Mouse (Mus musculus) liver, embryonic 11.5 days (tissue): Measurements from ENCODE around the gene Dgkb. TPM values are rescaled to one million over a fixed set of nuclear protein-coding genes. Genes with fewer than 3 reads are reported as not detected.

ENCODE experiments used
- ATAC-seq: fragments of 200-750 bp; cut with Nextera tagmentation; replicated peaks from 2 replicates; pipeline ENCODE4 v1.8.0; 2017; ENCODE audit warnings: moderate number of reproducible peaks, mild to moderate bottlenecking, moderate TSS enrichment, moderate library complexity; ENCODE audit not compliant: low FRiP score
- DNase-seq: peaks from one replicate; pipeline ENCODE4 v3.0.0-alpha.2; 2017; ENCODE audit warnings: low spot score
- H3K27ac ChIP-seq: fragments of 300-500 bp; sonication (generic); 2 replicates; pipeline ENCODE4 v1.5.1; 2014; ENCODE audit warnings: mild to moderate bottlenecking, low read depth, low read length, control low read depth
- H3K27me3 ChIP-seq: fragments of 300-500 bp; sonication (generic); replicated peaks from 2 replicates; pipeline ENCODE4 v1.6.1; 2014; ENCODE audit warnings: low read length, mixed read lengths; ENCODE audit not compliant: control insufficient read depth, insufficient read depth
- H3K36me3 ChIP-seq: fragments of 300-500 bp; sonication (generic); 2 replicates; pipeline ENCODE4 v1.6.1; 2014; ENCODE audit warnings: mild to moderate bottlenecking, low read length, moderate library complexity, mixed read lengths; ENCODE audit not compliant: control insufficient read depth, insufficient read depth
- H3K4me1 ChIP-seq: fragments of 300-500 bp; sonication (generic); replicated peaks from 2 replicates; pipeline ENCODE4 v1.6.1; 2014; ENCODE audit warnings: low read length, mixed read lengths; ENCODE audit not compliant: control insufficient read depth, insufficient read depth
- H3K4me2 ChIP-seq: fragments of 300-500 bp; sonication (generic); 2 replicates; pipeline ENCODE4 v1.6.1; 2014; ENCODE audit warnings: mild to moderate bottlenecking, control low read depth, moderate library complexity
- H3K4me3 ChIP-seq: fragments of 300-500 bp; sonication (generic); 2 replicates; pipeline ENCODE4 v1.5.1; 2014; ENCODE audit warnings: low read depth, low read length, control low read depth
- H3K9ac ChIP-seq: fragments of 300-500 bp; sonication (generic); 2 replicates; pipeline ENCODE4 v1.6.1; 2014; ENCODE audit warnings: low read depth, low read length, control low read depth
- H3K9me3 ChIP-seq: fragments of 300-500 bp; sonication (generic); 2 replicates; pipeline ENCODE4 v1.6.1; 2016; ENCODE audit warnings: low read length, inconsistent platforms, mixed read lengths; ENCODE audit not compliant: control insufficient read depth
- WGBS: fragments of 180-500 bp; shearing (Covaris S2); extraction: QIAGEN DNeasy Blood & Tissue Kit; methylation state at CpG from one replicate; pipeline ENCODE4 v1.1.7; 2014; 5-methylcytosine and 5-hydroxymethylcytosine counted together
- polyA plus RNA-seq: library from polyadenylated mRNA; unstranded; fragments of >200 nt; fragmentation: Nextera tagmentation; extraction: Ambion mirVana; gene quantifications from 2 replicates; pipeline ENCODE4 v1.2.1, GENCODE M21; 2014

The Dgkb gene
- polyA plus RNA-seq, 1 experiment from 2014 or later = 0.41 TPM

DNA sequence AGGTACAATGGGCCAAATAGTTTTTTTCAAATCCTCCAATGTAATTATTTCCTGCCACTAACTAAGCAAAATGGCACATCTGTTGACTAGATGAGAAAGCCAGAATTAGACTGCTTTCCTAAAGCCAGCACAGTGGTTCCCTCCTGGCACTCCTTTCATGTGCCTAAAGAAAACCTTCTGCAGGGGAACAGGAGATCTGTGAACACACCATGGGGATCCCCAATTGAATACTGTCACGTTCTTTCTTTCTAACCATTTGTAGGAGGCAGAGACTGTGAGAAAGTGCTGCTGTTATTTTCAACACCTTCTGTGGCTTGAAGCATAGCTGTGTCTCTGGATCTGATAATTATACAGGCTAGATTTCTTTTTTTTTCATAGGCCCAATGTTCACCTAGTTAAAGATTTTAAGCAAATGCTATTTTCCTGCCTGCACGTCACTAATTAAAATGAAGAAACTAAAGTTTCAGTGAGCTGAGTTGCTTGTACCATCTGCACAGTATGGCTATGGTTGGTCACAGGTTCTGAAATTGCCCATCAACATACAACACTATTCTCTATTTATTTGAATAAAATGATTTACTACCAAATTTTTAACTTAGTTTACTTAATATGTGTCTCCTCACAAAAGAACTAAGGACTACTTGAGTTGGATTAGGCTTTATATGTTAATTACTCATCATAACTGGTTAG lies 161.1 kb downstream of the Dgkb start:
- ATAC-seq (no peak), DNase-seq (no peak)
- Histone ChIP-seq H3K27me3 (no peaks in the 10 kb centered on the region), H3K9ac (no peak overlapping the region), H3K4me1 (no peaks in the 10 kb centered on the region), H3K4me2 (no peak overlapping the region), H3K9me3 (no peaks in the 10 kb centered on the region), H3K4me3 (no peak overlapping the region), H3K27ac (no peak overlapping the region), H3K36me3 (no peaks in the 10 kb centered on the region)
- WGBS = 57% methylated on average over 2 of the region's 2 CpGs

DNA sequence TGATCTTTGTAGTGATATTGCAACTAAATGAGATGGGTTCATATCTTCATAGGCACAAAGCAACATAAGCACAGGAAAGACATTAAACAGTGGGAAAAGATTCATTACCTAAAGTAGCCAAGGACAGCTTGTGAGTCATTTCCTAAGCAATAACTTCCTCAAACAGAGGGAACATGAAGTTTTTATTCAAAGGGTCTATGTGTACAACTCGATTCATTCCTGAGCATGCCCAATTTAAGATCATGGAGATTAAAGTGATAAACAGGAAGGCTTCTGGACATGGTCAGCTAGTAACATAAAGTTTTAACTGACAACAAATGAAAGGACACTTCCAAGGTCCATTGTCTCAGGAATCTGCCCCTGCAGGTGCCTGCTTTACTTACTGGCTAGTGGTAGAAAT lies 167.8 kb downstream of the Dgkb start:
- Histone ChIP-seq H3K27me3 (no peaks in the 10 kb centered on the region), H3K27ac (no peak overlapping the region), H3K9ac (no peak overlapping the region), H3K4me3 (no peak overlapping the region), H3K4me2 (no peak overlapping the region), H3K36me3 (no peaks in the 10 kb centered on the region), H3K9me3 (no peaks in the 10 kb centered on the region), H3K4me1 (no peaks in the 10 kb centered on the region)
- ATAC-seq (no peak), DNase-seq (no peak)
- WGBS = 58% methylated on average over 1 of the region's 1 CpGs

DNA sequence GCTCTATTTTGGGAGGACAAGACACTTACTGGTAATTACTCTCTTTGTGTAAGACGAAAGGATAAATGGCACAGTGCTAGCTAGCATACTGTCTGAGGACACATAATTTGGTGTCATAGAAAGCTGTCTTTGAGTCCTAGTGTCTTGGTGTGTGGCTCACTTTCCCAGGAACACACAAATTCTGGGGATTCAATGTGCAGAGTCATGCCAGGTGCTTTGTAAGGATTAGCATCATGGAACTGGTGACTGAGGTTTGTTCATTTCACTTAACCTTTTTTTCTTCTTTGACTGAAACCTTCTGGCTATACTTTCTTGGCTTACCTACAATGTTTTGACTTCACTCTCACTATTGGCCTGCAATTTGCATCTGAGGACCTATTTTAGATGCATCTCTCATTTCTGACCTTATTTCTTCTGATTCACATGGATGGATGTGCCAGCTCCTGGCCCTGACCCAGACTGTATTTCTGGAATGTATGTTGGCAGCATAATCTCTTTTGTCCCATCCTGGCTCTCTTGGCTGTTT lies 170.6 kb downstream of the Dgkb start:
- no peaks in the 10 kb centered on the region for H3K36me3 ChIP-seq
- H3K4me2 ChIP-seq = no peak overlapping the region
- H3K9me3 ChIP-seq = no peaks in the 10 kb centered on the region
- no peak overlapping the region for H3K9ac ChIP-seq
- 79% methylated on average over 1 of the region's 1 CpGs for WGBS
- no peaks in the 10 kb centered on the region for H3K27me3 ChIP-seq
- no peak overlapping the region for H3K27ac ChIP-seq
- no peak for ATAC-seq
- H3K4me3 ChIP-seq = no peak overlapping the region
- H3K4me1 ChIP-seq = no peaks in the 10 kb centered on the region
- no peak for DNase-seq

DNA sequence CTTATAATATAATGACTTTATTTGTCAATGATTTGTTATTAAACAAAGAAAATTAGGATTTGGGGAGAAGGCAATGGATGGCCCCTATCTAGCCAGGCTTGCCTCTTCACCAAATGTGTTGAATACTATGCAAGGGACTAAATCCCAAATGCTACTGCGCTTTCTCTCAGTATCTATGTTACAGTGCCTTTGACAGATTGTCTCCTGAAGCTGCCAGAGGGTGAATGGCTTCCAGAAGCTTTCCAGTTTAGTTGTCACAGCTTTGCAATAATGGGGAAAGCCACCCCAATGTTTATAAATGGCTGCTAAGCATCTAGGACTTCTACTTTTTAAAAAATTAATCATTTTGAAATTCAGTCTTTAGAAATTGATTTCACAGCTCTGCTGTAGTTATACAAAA lies 175.7 kb downstream of the Dgkb start:
- Histone ChIP-seq H3K4me1 (no peaks in the 10 kb centered on the region), H3K4me3 (no peak overlapping the region), H3K9me3 (no peaks in the 10 kb centered on the region), H3K27ac (no peak overlapping the region), H3K9ac (no peak overlapping the region), H3K36me3 (no peaks in the 10 kb centered on the region), H3K27me3 (no peaks in the 10 kb centered on the region), H3K4me2 (no peak overlapping the region)
- DNase-seq (no peak), ATAC-seq (no peak)
- 88% methylated on average over 1 of the region's 1 CpGs for WGBS

DNA sequence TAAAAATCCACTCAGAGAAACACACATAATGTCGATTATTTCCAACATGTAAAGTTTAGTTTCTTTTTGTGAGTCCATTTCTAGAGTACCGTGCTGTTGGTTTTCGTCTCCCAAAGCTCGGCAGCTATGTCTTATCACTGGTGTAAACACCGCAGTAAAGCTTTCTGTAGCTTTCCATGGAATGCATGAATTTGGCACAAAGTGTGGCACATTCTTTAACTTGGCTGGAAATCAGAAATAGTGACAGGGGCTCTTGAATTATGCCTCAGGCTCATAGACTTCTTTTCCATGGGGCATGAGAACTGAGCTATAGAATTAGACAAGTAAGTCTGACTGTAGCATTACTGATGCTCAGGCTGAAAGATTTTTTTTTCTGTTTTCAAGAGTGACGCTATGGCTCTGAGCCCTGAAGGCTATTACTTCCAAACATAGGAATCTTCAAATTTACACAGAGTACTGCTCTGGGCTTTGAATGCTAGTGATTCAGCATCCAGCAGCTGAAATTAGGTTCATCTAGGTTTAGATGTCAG lies 179.0 kb downstream of the Dgkb start:
- no peak for ATAC-seq
- no peaks in the 10 kb centered on the region for H3K36me3 ChIP-seq
- H3K27ac ChIP-seq = no peak overlapping the region
- WGBS = 82% methylated on average over 6 of the region's 6 CpGs
- no peaks in the 10 kb centered on the region for H3K27me3 ChIP-seq
- no peak for DNase-seq
- H3K4me2 ChIP-seq = no peak overlapping the region
- no peak overlapping the region for H3K4me3 ChIP-seq
- no peaks in the 10 kb centered on the region for H3K4me1 ChIP-seq
- H3K9me3 ChIP-seq = no peaks in the 10 kb centered on the region
- H3K9ac ChIP-seq = no peak overlapping the region

DNA sequence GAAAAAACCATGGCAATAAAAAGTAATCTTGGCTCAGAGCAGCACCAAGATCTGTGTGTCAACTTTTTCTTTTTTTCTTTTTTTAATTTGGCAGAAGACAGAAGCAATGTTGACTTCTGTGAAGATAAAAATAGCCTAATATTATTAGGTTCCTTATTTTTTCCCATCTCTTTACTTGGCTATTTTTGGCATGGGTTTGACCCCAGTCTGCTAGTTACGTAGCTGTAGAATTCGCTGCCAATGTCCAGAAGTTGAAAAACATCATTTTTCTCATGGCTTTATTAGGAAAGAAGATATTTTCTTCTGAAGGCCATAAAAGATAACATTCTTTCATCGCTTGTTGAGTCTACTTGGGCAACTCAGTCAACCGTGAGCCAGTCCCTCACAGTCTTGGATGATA lies 200.1 kb downstream of the Dgkb start:
- DNase-seq (no peak), ATAC-seq (no peak)
- Histone ChIP-seq H3K27me3 (no peaks in the 10 kb centered on the region), H3K9ac (no peak overlapping the region), H3K4me1 (no peaks in the 10 kb centered on the region), H3K27ac (no peak overlapping the region), H3K36me3 (no peaks in the 10 kb centered on the region), H3K4me2 (no peak overlapping the region), H3K9me3 (no peaks in the 10 kb centered on the region), H3K4me3 (no peak overlapping the region)
- 79% methylated on average over 4 of the region's 4 CpGs for WGBS

DNA sequence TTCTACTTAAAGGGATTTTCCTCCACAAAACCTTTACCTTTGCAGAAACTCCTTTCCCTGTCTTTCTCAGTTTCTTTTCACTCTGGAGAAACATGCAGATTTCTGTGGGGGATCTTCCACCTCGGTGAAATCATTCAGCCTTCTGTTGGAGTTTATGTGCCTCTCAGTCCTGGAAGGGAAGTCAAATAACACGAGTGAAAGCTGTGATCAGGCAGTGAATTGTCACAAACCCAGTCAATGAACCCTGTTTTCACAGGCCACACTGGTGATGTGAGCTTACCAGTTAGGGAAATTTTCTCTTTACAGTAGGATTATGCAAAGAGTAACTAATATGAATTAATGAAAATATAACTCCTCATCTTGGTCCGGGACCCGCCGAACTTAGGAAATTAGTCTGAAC lies 229.7 kb downstream of the Dgkb start:
- 85% methylated on average over 5 of the region's 5 CpGs for WGBS
- ATAC-seq = no peak

DNA sequence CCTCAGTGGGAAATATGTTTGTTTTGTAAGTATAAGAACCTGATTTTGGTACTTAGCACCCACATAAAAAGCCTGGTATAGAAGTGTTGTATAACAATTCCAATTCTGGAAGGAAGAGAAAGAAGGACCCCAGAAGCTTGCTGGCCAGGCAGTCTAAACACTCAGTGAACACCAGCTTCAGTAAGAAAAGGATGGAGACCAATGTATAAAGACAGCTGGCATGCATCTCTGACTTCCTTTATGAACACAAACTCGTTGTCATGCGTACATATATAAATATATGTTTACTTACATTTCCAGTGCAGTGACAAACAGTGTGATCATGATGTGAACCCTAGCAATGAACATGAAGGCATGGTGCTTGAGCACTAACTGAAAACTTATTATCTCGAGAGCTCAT lies 270.7 kb downstream of the Dgkb start:
- no peaks in the 10 kb centered on the region for H3K36me3 ChIP-seq
- H3K9me3 ChIP-seq = no peaks in the 10 kb centered on the region
- H3K4me1 ChIP-seq = no peaks in the 10 kb centered on the region
- H3K9ac ChIP-seq = no peak overlapping the region
- no peak overlapping the region for H3K4me3 ChIP-seq
- DNase-seq (no peak), ATAC-seq (no peak)
- no peaks in the 10 kb centered on the region for H3K27me3 ChIP-seq
- H3K27ac ChIP-seq = no peak overlapping the region
- H3K4me2 ChIP-seq = no peak overlapping the region
- WGBS = 90% methylated on average over 3 of the region's 3 CpGs

More for the DNA sequence above, 229.7 kb downstream of the Dgkb start:
- no peak overlapping the region for H3K4me3 ChIP-seq
- no peaks in the 10 kb centered on the region for H3K27me3 ChIP-seq
- H3K9ac ChIP-seq = no peak overlapping the region
- DNase-seq = no peak
- no peak overlapping the region for H3K27ac ChIP-seq
- H3K4me1 ChIP-seq = no peaks in the 10 kb centered on the region
- no peaks in the 10 kb centered on the region for H3K36me3 ChIP-seq
- H3K9me3 ChIP-seq = no peaks in the 10 kb centered on the region
- no peak overlapping the region for H3K4me2 ChIP-seq

DNA sequence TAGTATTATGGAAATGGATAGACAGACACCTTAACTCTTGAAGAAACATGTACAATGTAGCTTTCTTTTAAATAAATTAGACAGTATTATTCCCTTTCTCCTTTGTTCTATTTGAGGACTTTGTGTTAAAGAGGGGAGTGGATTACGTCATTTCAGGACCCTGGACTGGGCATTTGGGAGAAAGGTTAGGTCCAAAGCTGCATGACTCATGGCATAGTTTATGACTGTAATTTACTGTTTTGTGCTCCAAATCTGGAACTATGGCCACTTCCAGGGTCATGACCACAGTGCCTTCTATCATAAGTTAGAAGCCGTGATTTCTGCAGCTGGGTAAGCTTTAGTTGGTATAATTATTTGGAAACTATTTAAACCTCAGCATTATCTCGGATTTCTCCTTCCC lies 294.4 kb downstream of the Dgkb start:
- WGBS = 75% methylated on average over 3 of the region's 3 CpGs

More for the DNA sequence above, 294.4 kb downstream of the Dgkb start:
- H3K36me3 ChIP-seq = no peaks in the 10 kb centered on the region
- H3K9ac ChIP-seq = no peak overlapping the region
- H3K27ac ChIP-seq = no peak overlapping the region
- no peaks in the 10 kb centered on the region for H3K4me1 ChIP-seq
- no peaks in the 10 kb centered on the region for H3K27me3 ChIP-seq
- no peak for DNase-seq
- H3K9me3 ChIP-seq = no peaks in the 10 kb centered on the region
- no peak overlapping the region for H3K4me2 ChIP-seq
- no peak overlapping the region for H3K4me3 ChIP-seq
- ATAC-seq = no peak
